Mouse (Mus musculus): ENCODE measurements around the gene Npas4. TPM values are rescaled to one million over a fixed set of nuclear protein-coding genes. Genes with fewer than 3 reads are reported as not detected.

Gene Npas4
- not detected in 2 replicates for total RNA-seq (2014; rRNA removed)
- polyA plus RNA-seq (2012; rRNA removed): not detected in 2 replicates

DNA sequence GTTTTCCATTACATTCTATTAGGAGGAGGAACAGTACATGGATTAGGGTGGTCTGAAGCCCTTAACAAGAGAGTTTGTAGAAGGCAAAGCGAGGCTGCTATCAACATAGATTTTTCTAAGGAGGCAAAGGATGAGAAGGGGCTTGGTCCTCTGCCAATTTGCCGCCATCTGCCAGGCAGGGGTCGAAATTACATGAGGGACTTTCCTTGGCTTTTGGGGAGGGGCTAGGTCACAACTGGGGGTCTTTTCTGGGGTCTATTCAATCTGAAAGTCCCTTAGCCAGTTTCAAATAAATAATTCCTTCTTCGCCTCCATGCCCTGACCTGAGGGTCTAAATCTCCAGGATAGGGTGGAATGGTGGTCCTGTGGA is at the start of gene Npas4:
Npas4 (minus strand) TSS at position 61 of the 370 bp plus-strand sequence.
- H3K27ac ChIP-seq (replicated peaks; ENCODE audit: insufficient read depth, low read depth, low read length): no peak within 1 kb of the TSS
- no peaks in the 10 kb centered on the region for H3K79me2 ChIP-seq (ENCODE audit: control insufficient read depth, insufficient read depth, low read length)
- TF ChIP-seq POLR2A (IDR thresholded peaks at IDR 0.05; ENCODE audit: extremely low read depth, insufficient read depth, low read length): no peak
- no peak for TF ChIP-seq CTCF (IDR thresholded peaks at IDR 0.05; ENCODE audit: low read depth, low read length)
- no peak within 1 kb of the TSS for H3K9ac ChIP-seq (ENCODE audit: low read depth, low read length)
- H3K27me3 ChIP-seq (ENCODE audit: control insufficient read depth, insufficient read depth, low read length): peaks cover 6% of the 10 kb centered on the region; the same call in 1 of the 2 replicates
- no peak within 1 kb of the TSS for H3K4me3 ChIP-seq (ENCODE audit: insufficient read depth, low read depth, low read length)
- no peaks in the 10 kb centered on the region for H3K36me3 ChIP-seq (ENCODE audit: control insufficient read depth, insufficient read depth, low read length)
- no peak for DNase-seq (ENCODE audit: extremely low read depth, low read depth, low spot score)
- H3K4me1 ChIP-seq (ENCODE audit: control insufficient read depth, insufficient read depth, low read length): no peaks in the 10 kb centered on the region
- 29% methylated on average over 4 of the region's 4 CpGs for WGBS

DNA sequence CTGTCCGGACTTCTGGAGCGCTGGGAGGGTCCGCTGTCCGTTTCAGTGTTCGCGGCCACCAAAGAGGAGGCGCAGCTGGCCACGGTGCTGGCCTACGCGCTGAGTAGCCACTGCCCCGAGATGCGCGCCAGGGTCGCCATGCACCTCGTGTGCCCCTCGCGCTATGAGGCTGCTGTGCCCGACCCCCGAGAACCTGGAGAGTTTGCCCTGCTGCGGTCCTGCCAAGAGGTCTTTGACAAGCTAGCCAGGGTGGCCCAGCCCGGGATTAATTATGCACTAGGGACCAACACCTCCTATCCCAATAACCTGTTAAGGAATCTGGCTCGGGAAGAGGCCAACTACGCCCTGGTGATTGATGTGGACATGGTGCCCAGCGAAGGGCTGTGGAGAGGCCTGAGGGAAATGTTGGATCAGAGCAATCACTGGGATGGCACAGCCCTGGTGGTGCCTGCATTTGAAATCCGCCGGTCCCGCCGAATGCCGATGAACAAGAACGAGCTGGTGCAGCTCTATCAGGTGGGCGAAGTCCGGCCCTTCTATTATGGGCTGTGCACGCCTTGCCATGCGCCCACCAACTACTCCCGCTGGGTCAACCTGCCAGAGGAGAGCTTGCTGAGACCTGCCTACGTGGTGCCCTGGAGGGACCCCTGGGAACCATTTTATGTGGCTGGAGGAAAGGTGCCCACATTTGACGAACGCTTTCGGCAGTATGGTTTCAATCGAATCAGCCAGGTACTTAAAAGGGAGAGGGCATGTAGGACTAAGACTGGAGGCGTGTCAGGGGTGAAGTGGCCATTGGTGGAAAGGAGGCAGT is 49.4 kb upstream of the Npas4 start:
- H3K9ac ChIP-seq (ENCODE audit: low read depth, low read length): peak overlapping the region; percentile 91
- 19% methylated on average over 41 of the region's 41 CpGs for WGBS
- H3K4me3 ChIP-seq (ENCODE audit: insufficient read depth, low read depth, low read length): peak overlapping the region; percentile 85
- H3K36me3 ChIP-seq (ENCODE audit: control insufficient read depth, insufficient read depth, low read length): no peaks in the 10 kb centered on the region
- H3K27ac ChIP-seq (replicated peaks; ENCODE audit: insufficient read depth, low read depth, low read length): no peak overlapping the region
- peaks cover 13% of the 10 kb centered on the region for H3K4me1 ChIP-seq (ENCODE audit: control insufficient read depth, insufficient read depth, low read length)
- DNase-seq (ENCODE audit: extremely low read depth, low read depth, low spot score): no peak
- TF ChIP-seq CTCF (IDR thresholded peaks at IDR 0.05; ENCODE audit: low read depth, low read length): no peak
- no peak for TF ChIP-seq POLR2A (IDR thresholded peaks at IDR 0.05; ENCODE audit: extremely low read depth, insufficient read depth, low read length)
- H3K79me2 ChIP-seq (ENCODE audit: control insufficient read depth, insufficient read depth, low read length): peaks cover 9% of the 10 kb centered on the region; the same call in 1 of the 2 replicates
- H3K27me3 ChIP-seq (ENCODE audit: control insufficient read depth, insufficient read depth, low read length): no peaks in the 10 kb centered on the region

DNA sequence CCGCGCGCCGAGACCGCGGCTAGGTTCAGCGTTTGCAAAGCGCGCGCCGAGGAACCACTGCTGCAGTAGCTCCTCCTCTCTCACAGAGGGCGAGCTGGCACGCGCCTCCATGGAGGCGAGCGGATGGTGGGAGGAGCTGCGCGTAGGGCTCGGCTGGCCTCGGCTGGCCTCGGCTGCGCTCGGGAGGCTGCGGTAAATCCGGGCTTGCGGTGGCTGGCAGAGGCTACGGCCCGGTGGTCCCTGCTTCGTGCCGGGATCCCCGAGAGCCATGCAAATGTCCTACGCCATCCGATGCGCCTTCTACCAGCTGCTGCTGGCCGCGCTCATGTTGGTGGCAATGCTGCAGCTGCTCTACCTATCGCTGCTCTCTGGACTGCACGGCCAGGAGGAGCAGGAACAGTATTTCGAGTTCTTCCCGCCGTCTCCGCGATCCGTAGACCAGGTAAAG is 48.6 kb upstream of the Npas4 start, which contains the start of the genes B4gat1 and AC124502.3:
B4gat1 (plus strand) TSS at position 118 of the 448 bp plus-strand sequence.
AC124502.3 (plus strand) TSS at position 183 of the 448 bp plus-strand sequence.
- Histone ChIP-seq H3K4me1 (ENCODE audit: control insufficient read depth, insufficient read depth, low read length) (peaks cover 13% of the 10 kb centered on the region), H3K27ac (replicated peaks; ENCODE audit: insufficient read depth, low read depth, low read length) (0 out of 2 replicates have a peak within 1 kb of the TSS, but pooled peaks have one; percentile 9), H3K4me3 (ENCODE audit: insufficient read depth, low read depth, low read length) (peak within 1 kb of the TSS; percentile 85), H3K27me3 (ENCODE audit: control insufficient read depth, insufficient read depth, low read length) (no peaks in the 10 kb centered on the region), H3K79me2 (ENCODE audit: control insufficient read depth, insufficient read depth, low read length) (peaks cover 9% of the 10 kb centered on the region; the same call in 1 of the 2 replicates), H3K36me3 (ENCODE audit: control insufficient read depth, insufficient read depth, low read length) (no peaks in the 10 kb centered on the region), H3K9ac (ENCODE audit: low read depth, low read length) (peak within 1 kb of the TSS; percentile 91)
- peak; percentile 63 for DNase-seq (ENCODE audit: extremely low read depth, low read depth, low spot score)
- WGBS: under 1% methylated on average over 44 of the region's 44 CpGs
- TF ChIP-seq POLR2A (IDR thresholded peaks at IDR 0.05; ENCODE audit: extremely low read depth, insufficient read depth, low read length) (0 out of 2 replicates have a peak, but pooled peaks have one; percentile 21), CTCF (IDR thresholded peaks at IDR 0.05; ENCODE audit: low read depth, low read length) (peak; percentile 33; the same call in 1 of the 2 replicates)

DNA sequence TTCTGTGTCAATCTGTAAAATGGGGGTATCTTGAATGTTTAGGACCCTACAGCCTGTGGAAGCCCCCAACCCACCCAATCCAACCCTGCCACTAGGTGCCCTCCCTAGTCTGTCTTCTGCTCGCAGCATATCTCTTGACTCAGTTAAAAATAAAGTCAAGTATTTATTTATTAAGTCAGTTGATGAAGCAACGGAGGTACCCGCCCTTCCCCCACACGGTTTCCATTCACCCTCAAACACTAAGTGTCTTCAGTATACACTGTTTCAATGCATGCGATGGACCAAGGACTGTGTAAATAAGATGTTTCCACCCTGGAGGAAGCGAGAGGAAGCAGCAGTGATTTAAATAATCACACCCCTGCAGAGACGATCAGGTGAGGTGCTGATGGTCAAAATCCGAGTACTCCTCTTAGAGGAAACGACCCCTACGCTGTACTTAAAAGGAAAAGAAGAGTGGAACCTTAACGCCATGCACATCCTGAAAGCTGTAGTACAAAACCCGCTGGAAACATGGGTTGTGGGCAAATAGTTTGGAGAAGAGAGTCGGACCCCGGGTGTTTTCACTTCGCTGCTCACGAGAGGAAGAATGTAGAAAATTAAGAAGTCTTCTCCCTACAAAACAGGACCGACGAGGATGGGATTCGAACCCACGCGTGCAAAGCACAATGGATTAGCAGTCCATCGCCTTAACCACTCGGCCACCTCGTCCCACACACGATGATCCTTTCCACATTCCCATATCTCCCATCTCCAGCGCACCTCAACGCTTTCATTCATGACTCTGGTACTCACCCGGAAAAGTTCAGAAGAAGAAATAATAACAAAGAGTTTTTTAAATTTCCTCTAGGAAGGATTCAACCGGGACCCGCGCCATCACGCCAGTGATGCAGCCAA is 47.8 kb upstream of the Npas4 start:
- peak overlapping the region; percentile 85 for H3K4me3 ChIP-seq (ENCODE audit: insufficient read depth, low read depth, low read length)
- TF ChIP-seq POLR2A (IDR thresholded peaks at IDR 0.05; ENCODE audit: extremely low read depth, insufficient read depth, low read length) (no peak), CTCF (IDR thresholded peaks at IDR 0.05; ENCODE audit: low read depth, low read length) (no peak)
- H3K27me3 ChIP-seq (ENCODE audit: control insufficient read depth, insufficient read depth, low read length): no peaks in the 10 kb centered on the region
- H3K79me2 ChIP-seq (ENCODE audit: control insufficient read depth, insufficient read depth, low read length): peaks cover 9% of the 10 kb centered on the region; the same call in 1 of the 2 replicates
- WGBS: 3% methylated on average over 32 of the region's 32 CpGs
- H3K27ac ChIP-seq (replicated peaks; ENCODE audit: insufficient read depth, low read depth, low read length): no peak overlapping the region
- H3K4me1 ChIP-seq (ENCODE audit: control insufficient read depth, insufficient read depth, low read length): peaks cover 13% of the 10 kb centered on the region
- no peaks in the 10 kb centered on the region for H3K36me3 ChIP-seq (ENCODE audit: control insufficient read depth, insufficient read depth, low read length)
- peak; percentile 51 for DNase-seq (ENCODE audit: extremely low read depth, low read depth, low spot score)
- peak overlapping the region; percentile 19; the same call in 1 of the 2 replicates for H3K9ac ChIP-seq (ENCODE audit: low read depth, low read length)

DNA sequence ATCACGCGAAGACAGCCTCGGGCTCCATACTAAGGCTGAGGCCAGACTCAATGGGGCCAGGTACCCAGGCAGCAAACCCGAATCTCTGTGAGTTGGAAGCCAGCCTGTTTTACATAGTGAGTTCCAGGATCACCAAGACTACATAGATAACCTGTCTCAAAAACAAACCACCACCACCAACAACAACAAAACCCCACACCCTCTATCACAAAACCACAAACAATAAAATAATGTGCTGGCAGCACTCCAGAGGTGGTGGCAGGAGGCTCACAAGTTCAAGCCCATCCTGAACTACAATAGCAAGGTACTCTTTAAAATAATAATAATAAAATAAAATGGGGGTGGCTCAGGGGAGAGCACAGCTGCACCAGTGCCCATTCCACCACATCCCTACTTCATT is 46.5 kb upstream of the Npas4 start:
- H3K9ac ChIP-seq (ENCODE audit: low read depth, low read length): no peak overlapping the region
- 93% methylated on average over 4 of the region's 4 CpGs for WGBS
- H3K79me2 ChIP-seq (ENCODE audit: control insufficient read depth, insufficient read depth, low read length): peaks cover 9% of the 10 kb centered on the region; the same call in 1 of the 2 replicates
- TF ChIP-seq POLR2A (IDR thresholded peaks at IDR 0.05; ENCODE audit: extremely low read depth, insufficient read depth, low read length) (no peak), CTCF (IDR thresholded peaks at IDR 0.05; ENCODE audit: low read depth, low read length) (no peak)
- H3K27ac ChIP-seq (replicated peaks; ENCODE audit: insufficient read depth, low read depth, low read length): no peak overlapping the region
- peaks cover 11% of the 10 kb centered on the region for H3K4me1 ChIP-seq (ENCODE audit: control insufficient read depth, insufficient read depth, low read length)
- H3K36me3 ChIP-seq (ENCODE audit: control insufficient read depth, insufficient read depth, low read length): no peaks in the 10 kb centered on the region
- H3K4me3 ChIP-seq (ENCODE audit: insufficient read depth, low read depth, low read length): no peak overlapping the region
- no peaks in the 10 kb centered on the region for H3K27me3 ChIP-seq (ENCODE audit: control insufficient read depth, insufficient read depth, low read length)
- no peak for DNase-seq (ENCODE audit: extremely low read depth, low read depth, low spot score)

Data from liver, adult 2 months (tissue).